ENCODE assay signal across 11 mouse cellular contexts in the genomic region with DNA sequence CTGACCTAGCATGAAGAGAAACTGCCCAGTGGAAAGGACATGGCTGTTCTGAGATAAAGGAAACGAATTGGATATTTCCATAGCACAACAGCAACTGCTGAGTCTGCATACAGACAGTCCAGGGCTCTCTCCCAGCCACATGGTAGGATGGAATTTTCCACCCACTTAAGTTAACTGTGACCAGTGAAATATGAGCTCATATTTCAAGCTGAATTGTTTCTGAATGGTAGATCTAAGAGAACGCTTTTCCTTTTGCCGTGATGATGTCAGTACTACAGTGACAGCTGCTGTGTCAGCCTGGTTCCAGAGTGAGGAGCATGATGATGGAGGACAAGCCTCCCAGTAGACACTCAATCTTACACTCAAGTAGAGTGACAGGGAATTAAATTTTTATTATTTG.
DNase-seq lines count a peak whose midpoint lies in the region.
"Had no signal": no experiment of that assay in that cellular context is flagged by ENCODE, and none has a peak within 500 bp of the region (broad histone marks: within the 10 kb centered on the region; RNA-seq: fewer than 3 reads in every experiment).

No protein-coding gene starts in this region.

- peak; percentile 9 for DNase-seq in embryo, embryonic 10 days (ENCODE audit: low spot score)
- DNase-seq in embryo, embryonic 9.5 days (ENCODE audit: extremely low spot score), result no peak
- DNase-seq in kidney, adult 11 months, result peak; percentile 1
- no peak for DNase-seq in kidney, adult 9 months
- DNase-seq in adrenal gland, postnatal 14 days, result peak; percentile 11
- DNase-seq in kidney, postnatal 14 days, result peak; percentile 16
- DNase-seq in spleen, adult 18-20 months, result no peak
- no peak for DNase-seq in yolk sac, embryonic 10.5 days (ENCODE audit: low spot score)
- DNase-seq: B cell, adult 2 months; forebrain, postnatal 0 days; liver had no signal

Comparison
In these comparisons a context has a peak if more than half of its experiments do, and no peak if none do; other contexts are left out.
1. DNase-seq: peak in embryo, embryonic 10 days (single experiment), kidney, adult 11 months (single experiment), adrenal gland, postnatal 14 days (single experiment) and kidney, postnatal 14 days (single experiment); none in embryo, embryonic 9.5 days (single experiment), kidney, adult 9 months (single experiment), spleen, adult 18-20 months (0 of 2) and yolk sac, embryonic 10.5 days (single experiment).